Mouse (Mus musculus): ENCODE measurements around the gene Cd209d. TPM values are rescaled to one million over a fixed set of nuclear protein-coding genes. Genes with fewer than 3 reads are reported as not detected.
"Not testable (repeated sequence)": the region's sequence is repeated elsewhere in the genome, so short reads cannot be mapped to it uniquely, and the experiment has no call there.

Gene Cd209d
- 1 to 10 TPM in 2 of 4 experiments, under 1 TPM in 2; 0.69 to 1.3 (median 1.0) TPM for total RNA-seq (2022)

DNA sequence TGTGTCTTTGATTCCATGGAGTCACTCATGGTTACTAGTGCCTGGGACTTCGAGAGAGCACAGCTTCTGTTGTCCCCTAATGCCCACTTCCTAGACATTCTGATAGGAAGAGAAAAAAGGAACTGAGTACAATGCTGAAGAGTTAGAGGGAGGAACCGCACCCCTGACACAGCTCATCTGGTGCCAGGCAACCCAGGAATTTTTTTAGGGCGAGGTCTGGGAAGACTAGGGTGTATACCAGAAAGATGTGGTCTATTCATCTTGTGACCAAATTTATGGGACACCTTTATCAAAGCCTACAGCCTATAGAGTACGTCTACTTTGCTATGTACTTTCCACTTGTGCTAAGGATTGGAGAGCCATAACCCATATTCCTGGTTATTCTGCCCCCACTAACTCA is at the start of gene Cd209d:
TSS of gene Cd209d (minus strand) at position 101 of the 400 bp plus-strand sequence.
- no peak for DNase-seq (ENCODE audit: low spot score)

DNA sequence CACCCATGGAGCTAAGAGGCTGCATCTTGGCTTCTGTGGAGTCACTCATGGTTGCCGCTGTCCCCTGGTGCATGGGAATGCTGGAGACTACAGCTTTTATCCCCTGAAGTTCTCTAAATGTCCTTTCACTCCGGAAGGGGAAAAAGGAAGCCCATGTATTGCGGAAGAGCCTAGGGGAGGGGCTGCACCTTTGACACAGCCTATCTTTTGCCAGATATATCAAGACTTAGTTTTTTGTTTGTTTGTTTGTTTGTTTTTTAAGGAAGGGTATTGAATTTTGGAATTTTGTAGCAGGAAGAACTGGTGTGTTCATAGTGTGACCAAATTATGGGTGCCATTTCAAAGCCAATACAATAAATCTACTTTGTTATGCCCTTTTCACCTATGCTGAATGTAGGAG is 48.4 kb upstream of the Cd209d start, which contains the start of gene Cd209b:
TSS of gene Cd209b (minus strand) at position 101 of the 400 bp plus-strand sequence.
- DNase-seq (ENCODE audit: low spot score), result no peak

DNA sequence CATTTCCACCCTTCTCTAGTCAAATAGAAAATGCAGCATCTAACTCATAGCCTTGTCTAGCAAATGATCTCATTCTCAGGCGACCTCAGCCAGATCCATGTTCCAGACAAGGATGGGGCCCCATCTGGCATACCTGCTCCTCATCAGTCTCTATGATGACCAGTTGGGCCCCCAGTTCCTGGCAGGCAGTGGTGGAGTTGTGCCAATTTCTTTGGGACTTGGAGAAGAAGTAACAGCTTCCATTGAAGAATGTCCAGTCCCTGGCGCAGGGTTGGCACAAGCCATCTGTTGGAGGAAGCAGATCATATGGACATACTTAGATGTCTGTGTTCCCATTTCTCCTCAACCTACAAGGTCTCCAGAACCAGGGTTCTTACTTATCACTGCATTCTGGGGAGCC is 2.2 kb downstream of the Cd209d start:
- DNase-seq (ENCODE audit: low spot score), result no peak

- not testable (repeated sequence) for DNase-seq (ENCODE audit: low spot score)
Observed at GRCm38 (mm10) chr8:3862736-3863135, 15.6 kb downstream of the Cd209d start.

DNA sequence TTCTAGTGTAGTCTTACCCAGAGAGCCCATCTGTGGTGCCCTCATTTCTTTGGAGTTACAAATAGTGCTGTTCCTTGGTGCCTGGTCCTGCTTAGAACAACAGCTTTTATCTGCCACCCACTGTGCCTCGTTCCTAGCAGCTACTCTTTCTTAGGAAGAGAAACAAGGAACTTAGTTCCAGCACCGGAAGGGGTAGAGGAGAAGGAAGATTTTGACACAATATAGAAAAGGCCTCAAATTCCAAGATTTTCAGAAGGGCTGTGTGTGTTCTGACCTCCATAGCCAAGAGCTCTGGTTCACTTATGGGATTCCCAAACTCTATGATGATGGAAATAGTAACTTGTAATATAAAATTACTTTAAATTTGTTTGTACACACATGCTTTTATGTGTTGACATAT is 24.1 kb downstream of the Cd209d start, which contains the start of gene Cd209e:
TSS of gene Cd209e (minus strand) at position 101 of the 400 bp plus-strand sequence.
- DNase-seq (ENCODE audit: low spot score), result no peak

Other genes with a start within 250 kb of the Cd209d start
- 1 to 10 TPM; 4.6 to 7.7 (median 5.6) TPM for gene Stxbp2, start 247.6 kb downstream of the Cd209d start, total RNA-seq (2022)
- gene Retn, start 222.8 kb downstream of the Cd209d start, total RNA-seq (2022), result 1 to 10 TPM in 2 of 4 experiments, under 1 TPM in 2; 0.38 to 1.9 (median 1.3) TPM
- gene Mcemp1, start 212.8 kb downstream of the Cd209d start, total RNA-seq (2022), result 1 to 10 TPM in 1 of 4 experiments, not detected in 3; 3.5 TPM
- gene Fcor, start 206.2 kb downstream of the Cd209d start, total RNA-seq (2022), result under 1 TPM in 2 of 4 experiments, not detected in 2; 0.86 to 0.97 TPM
- gene Trappc5, start 202.3 kb downstream of the Cd209d start, total RNA-seq (2022), result 10 to 100 TPM; 19.9 to 23.0 (median 20.6) TPM
- gene Fcer2a, start 184.4 kb downstream of the Cd209d start, total RNA-seq (2022), result under 1 TPM; 0.22 to 0.55 (median 0.47) TPM
- gene Clec4g, start 157.9 kb downstream of the Cd209d start, total RNA-seq (2022), result under 1 TPM; 0.53 to 0.79 (median 0.59) TPM
- under 1 TPM; 0.63 to 0.78 (median 0.71) TPM for gene Cd209a, start 129.6 kb downstream of the Cd209d start, total RNA-seq (2022)
- gene Cd209e, start 24.2 kb downstream of the Cd209d start, total RNA-seq (2022), result not detected
- 1 to 10 TPM; 1.2 to 2.2 (median 1.5) TPM for gene Cd209b, start 48.3 kb upstream of the Cd209d start, total RNA-seq (2022)
- under 1 TPM in 3 of 4 experiments, not detected in 1; 0.25 to 0.54 (median 0.41) TPM for gene Cd209c, start 76.2 kb upstream of the Cd209d start, total RNA-seq (2022)
- gene Cd209f, start 227.3 kb upstream of the Cd209d start, total RNA-seq (2022), result 1 to 10 TPM in 1 of 4 experiments, under 1 TPM in 3; 0.63 to 1.8 (median 0.68) TPM